Mouse (Mus musculus): Measurements from ENCODE around the gene Kcnq1. TPM values are rescaled to one million over a fixed set of nuclear protein-coding genes. Genes with fewer than 3 reads are reported as not detected.
A peak's percentile ranks its signal among the peaks of the same experiment; 100 is the strongest.

The Kcnq1 gene
- total RNA-seq, 2 experiments from 2014 or later: not detected

GRCm38 (mm10) chr7:143253126-143253871 is 147.1 kb downstream of the Kcnq1 start:
- no peak for ATAC-seq (replicated peaks; ENCODE audit: poor library complexity, severe bottlenecking)

- no peak for ATAC-seq (replicated peaks; ENCODE audit: poor library complexity, severe bottlenecking)
Measured at GRCm38 (mm10) chr7:143254901-143255300, 148.7 kb downstream of the Kcnq1 start.

GRCm38 (mm10) chr7:143261246-143261645 is 155.1 kb downstream of the Kcnq1 start:
- ATAC-seq (replicated peaks; ENCODE audit: poor library complexity, severe bottlenecking): no peak

- no peak for ATAC-seq (replicated peaks; ENCODE audit: poor library complexity, severe bottlenecking)
Measured at GRCm38 (mm10) chr7:143263557-143263956, 157.4 kb downstream of the Kcnq1 start.

- ATAC-seq (replicated peaks; ENCODE audit: poor library complexity, severe bottlenecking): no peak
Measured at GRCm38 (mm10) chr7:143263966-143264365, 157.8 kb downstream of the Kcnq1 start.

- ATAC-seq (replicated peaks; ENCODE audit: poor library complexity, severe bottlenecking): no peak
Measured at GRCm38 (mm10) chr7:143265386-143265785, 159.2 kb downstream of the Kcnq1 start.

- peak; percentile 91 for ATAC-seq (replicated peaks; ENCODE audit: poor library complexity, severe bottlenecking)
Measured at GRCm38 (mm10) chr7:143265829-143266438, 159.8 kb downstream of the Kcnq1 start.

GRCm38 (mm10) chr7:143273747-143274146 is 167.6 kb downstream of the Kcnq1 start:
- no peak for ATAC-seq (replicated peaks; ENCODE audit: poor library complexity, severe bottlenecking)

- no peak for ATAC-seq (replicated peaks; ENCODE audit: poor library complexity, severe bottlenecking)
Measured at GRCm38 (mm10) chr7:143275030-143275429, 168.9 kb downstream of the Kcnq1 start.

- ATAC-seq (replicated peaks; ENCODE audit: poor library complexity, severe bottlenecking): no peak; the same call in 1 of the 2 replicates
Measured at GRCm38 (mm10) chr7:143283625-143284024, 177.5 kb downstream of the Kcnq1 start.

GRCm38 (mm10) chr7:143284866-143285265 is 178.7 kb downstream of the Kcnq1 start:
- no peak for ATAC-seq (replicated peaks; ENCODE audit: poor library complexity, severe bottlenecking)

- ATAC-seq (replicated peaks; ENCODE audit: poor library complexity, severe bottlenecking): peak; percentile 50; the same call in 1 of the 2 replicates
Measured at GRCm38 (mm10) chr7:143285440-143285839, 179.3 kb downstream of the Kcnq1 start.

- ATAC-seq (replicated peaks; ENCODE audit: poor library complexity, severe bottlenecking): no peak
Measured at GRCm38 (mm10) chr7:143286532-143287290, 180.5 kb downstream of the Kcnq1 start.

GRCm38 (mm10) chr7:143288135-143288534 is 182.0 kb downstream of the Kcnq1 start:
- ATAC-seq (replicated peaks; ENCODE audit: poor library complexity, severe bottlenecking): no peak

GRCm38 (mm10) chr7:143289082-143289849 is 183.1 kb downstream of the Kcnq1 start:
- no peak for ATAC-seq (replicated peaks; ENCODE audit: poor library complexity, severe bottlenecking)

- no peak for ATAC-seq (replicated peaks; ENCODE audit: poor library complexity, severe bottlenecking)
Measured at GRCm38 (mm10) chr7:143294690-143295355, 188.7 kb downstream of the Kcnq1 start.

- 0 out of 2 replicates have a peak, but pooled peaks have one; percentile 20 for ATAC-seq (replicated peaks; ENCODE audit: poor library complexity, severe bottlenecking)
Measured at GRCm38 (mm10) chr7:143295356-143296000, 189.3 kb downstream of the Kcnq1 start.

- peak; percentile 60 for ATAC-seq (replicated peaks; ENCODE audit: poor library complexity, severe bottlenecking)
Measured at GRCm38 (mm10) chr7:143296001-143296379, 189.8 kb downstream of the Kcnq1 start.

- ATAC-seq (replicated peaks; ENCODE audit: poor library complexity, severe bottlenecking): peak; percentile 96
Measured at GRCm38 (mm10) chr7:143296384-143296801, 190.2 kb downstream of the Kcnq1 start.
